Mouse (Mus musculus) liver, adult 2 months (tissue): ENCODE data around the gene Ryk. TPM values are rescaled to one million over a fixed set of nuclear protein-coding genes. Genes with fewer than 3 reads are reported as not detected.

Experiments used
- DNase-seq: peaks from one replicate; pipeline ENCODE4 v3.0.0-alpha.2; 2011; ENCODE audit warnings: low read depth, low spot score; ENCODE audit errors: extremely low read depth
- H3K27ac ChIP-seq: fragments of 200-500 bp; replicated peaks from 2 replicates; pipeline ENCODE4 v1.5.1; 2012; ENCODE audit warnings: low read depth, mild to moderate bottlenecking, control low read depth, inconsistent platforms, low read length; ENCODE audit not compliant: insufficient read depth
- H3K27me3 ChIP-seq: fragments of 200-500 bp; 2 replicates; pipeline ENCODE4 v1.6.1; 2012; ENCODE audit warnings: mild to moderate bottlenecking, moderate library complexity, low read length, inconsistent platforms; ENCODE audit not compliant: control insufficient read depth, insufficient read depth
- H3K36me3 ChIP-seq: fragments of 200-500 bp; 2 replicates; pipeline ENCODE4 v1.6.1; 2012; ENCODE audit warnings: low read length, inconsistent platforms; ENCODE audit not compliant: control insufficient read depth, insufficient read depth
- H3K4me1 ChIP-seq: fragments of 200-500 bp; 2 replicates; pipeline ENCODE4 v1.6.1; 2011; ENCODE audit warnings: low read length; ENCODE audit not compliant: control insufficient read depth, insufficient read depth
- H3K4me3 ChIP-seq: fragments of 200-500 bp; 2 replicates; pipeline ENCODE4 v1.5.1; 2011; ENCODE audit warnings: low read depth, mild to moderate bottlenecking, control low read depth, low read length, moderate library complexity; ENCODE audit not compliant: insufficient read depth
- H3K79me2 ChIP-seq: fragments of 200-500 bp; 2 replicates; pipeline ENCODE4 v1.6.1; 2012; ENCODE audit warnings: inconsistent platforms, mild to moderate bottlenecking, low read length, moderate library complexity; ENCODE audit not compliant: control insufficient read depth, insufficient read depth
- H3K9ac ChIP-seq: fragments of 200-500 bp; 2 replicates; pipeline ENCODE4 v1.6.1; 2012; ENCODE audit warnings: low read depth, mild to moderate bottlenecking, control low read depth, inconsistent platforms, low read length
- CTCF ChIP-seq: fragments of 200-500 bp; IDR thresholded peaks from 2 replicates; pipeline ENCODE4 v1.5.1; 2011; ENCODE audit warnings: low read depth, low read length, control low read depth
- POLR2A ChIP-seq: fragments of 200-500 bp; IDR thresholded peaks from 2 replicates; pipeline ENCODE4 v1.6.1; 2011; ENCODE audit warnings: low read length, control low read depth; ENCODE audit not compliant: insufficient read depth; ENCODE audit errors: extremely low read depth
- WGBS: fragments of 180-500 bp; shearing (Covaris S2); methylation state at CpG from one replicate; pipeline ENCODE4 v1.1.7; 2018; 5-methylcytosine and 5-hydroxymethylcytosine counted together
- polyA plus RNA-seq: library from polyadenylated mRNA; depleted of rRNA; stranded (reverse); fragments of >200 nt; gene quantifications from 2 replicates; pipeline ENCODE4 v1.2.3, GENCODE M21; 2012
- total RNA-seq: library from RNA; depleted of rRNA; stranded (reverse); fragments of >200 nt; gene quantifications from 2 replicates; pipeline ENCODE4 v1.2.3, GENCODE M21; 2014

The Ryk gene
- total and polyA plus RNA-seq, 2 experiments, result 17.2 to 26.6 TPM

GRCm38 (mm10) chr9:102899916-102900315, 65.2 kb downstream of the Ryk start:
- Histone ChIP-seq H3K9ac (no peak overlapping the region), H3K36me3 (peaks cover 26% of the 10 kb centered on the region), H3K79me2 (no peaks in the 10 kb centered on the region), H3K27me3 (no peaks in the 10 kb centered on the region), H3K27ac (no peak overlapping the region), H3K4me3 (no peak overlapping the region), H3K4me1 (no peaks in the 10 kb centered on the region)
- no peak for TF ChIP-seq POLR2A
- no peak for TF ChIP-seq CTCF
- whole genome bisulfite sequencing, result 94% methylated on average over 6 of the region's 6 CpGs
- DNase-seq, result no peak

- Histone ChIP-seq H3K79me2 (no peaks in the 10 kb centered on the region), H3K27ac (no peak overlapping the region), H3K36me3 (peaks cover 31% of the 10 kb centered on the region), H3K27me3 (no peaks in the 10 kb centered on the region), H3K4me1 (no peaks in the 10 kb centered on the region), H3K9ac (no peak overlapping the region), H3K4me3 (no peak overlapping the region)
- no peak for DNase-seq
- TF ChIP-seq CTCF (no peak), POLR2A (no peak)
- WGBS, result 97% methylated on average over 7 of the region's 7 CpGs
Measured at GRCm38 (mm10) chr9:102902308-102902707, 67.6 kb downstream of the Ryk start.

GRCm38 (mm10) chr9:102904952-102905351, 70.2 kb downstream of the Ryk start:
- H3K9ac ChIP-seq, result no peak overlapping the region
- H3K27me3 ChIP-seq, result no peaks in the 10 kb centered on the region
- H3K4me1 ChIP-seq, result no peaks in the 10 kb centered on the region
- no peak overlapping the region for H3K27ac ChIP-seq
- no peak overlapping the region for H3K4me3 ChIP-seq
- no peaks in the 10 kb centered on the region for H3K79me2 ChIP-seq
- DNase-seq, result no peak
- no peak for TF ChIP-seq CTCF
- TF ChIP-seq POLR2A, result no peak
- H3K36me3 ChIP-seq, result peaks cover 24% of the 10 kb centered on the region
- WGBS, result 95% methylated on average over 6 of the region's 6 CpGs

GRCm38 (mm10) chr9:102906781-102907180, 72.1 kb downstream of the Ryk start:
- no peak overlapping the region for H3K27ac ChIP-seq
- no peak overlapping the region for H3K9ac ChIP-seq
- peaks cover 26% of the 10 kb centered on the region for H3K36me3 ChIP-seq
- H3K4me1 ChIP-seq, result no peaks in the 10 kb centered on the region
- no peaks in the 10 kb centered on the region for H3K27me3 ChIP-seq
- H3K79me2 ChIP-seq, result no peaks in the 10 kb centered on the region
- WGBS, result 97% methylated on average over 12 of the region's 12 CpGs
- TF ChIP-seq POLR2A (no peak), CTCF (no peak)
- no peak for DNase-seq
- no peak overlapping the region for H3K4me3 ChIP-seq

- WGBS, result 88% methylated on average over 11 of the region's 11 CpGs
- H3K36me3 ChIP-seq, result peaks cover 26% of the 10 kb centered on the region
- H3K4me3 ChIP-seq, result no peak overlapping the region
- TF ChIP-seq CTCF, result no peak
- TF ChIP-seq POLR2A, result no peak
- no peaks in the 10 kb centered on the region for H3K4me1 ChIP-seq
- no peak overlapping the region for H3K9ac ChIP-seq
- H3K79me2 ChIP-seq, result no peaks in the 10 kb centered on the region
- DNase-seq, result no peak
- H3K27me3 ChIP-seq, result no peaks in the 10 kb centered on the region
- H3K27ac ChIP-seq, result no peak overlapping the region
Measured at GRCm38 (mm10) chr9:102907521-102908246, 73.0 kb downstream of the Ryk start.

- Histone ChIP-seq H3K36me3 (peaks cover 18% of the 10 kb centered on the region), H3K9ac (no peak overlapping the region), H3K4me3 (no peak overlapping the region), H3K27ac (no peak overlapping the region), H3K79me2 (no peaks in the 10 kb centered on the region), H3K27me3 (no peaks in the 10 kb centered on the region), H3K4me1 (no peaks in the 10 kb centered on the region)
- TF ChIP-seq POLR2A, result no peak
- TF ChIP-seq CTCF, result no peak
- 86% methylated on average over 3 of the region's 3 CpGs for WGBS
- DNase-seq, result no peak
Measured at GRCm38 (mm10) chr9:102911526-102911925, 76.8 kb downstream of the Ryk start.
